Mouse (Mus musculus) frontal cortex, postnatal 10 days (tissue): ENCODE data around the gene Erich2.

ENCODE experiments used
- DNase-seq, 2 experiments: peaks; one replicate each; pipeline ENCODE4 v3.0.0; 2022; ENCODE audit warnings: low spot score in 2 of 2, mixed read lengths in 1 of 2

Erich2 gene

DNA sequence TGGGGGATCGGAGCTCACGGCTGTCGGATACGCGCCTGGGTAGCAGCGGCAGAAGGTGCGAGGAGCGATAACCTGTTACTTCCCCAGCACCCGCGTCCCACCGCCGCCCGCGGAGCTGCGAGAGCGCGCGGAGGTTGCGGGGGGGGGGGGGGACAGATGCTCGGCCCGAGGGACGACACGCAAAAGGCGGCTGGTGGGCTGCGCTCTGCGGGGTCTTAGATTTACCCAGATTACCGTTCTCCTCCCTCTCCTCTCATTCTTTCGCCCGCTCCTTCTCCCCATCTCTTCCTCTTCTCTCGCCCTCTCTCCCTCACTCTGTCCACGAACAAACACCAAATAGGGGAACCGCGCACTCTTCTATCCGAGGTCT lies 54.0 kb downstream of the Erich2 start:
- DNase-seq, result no peak

DNA sequence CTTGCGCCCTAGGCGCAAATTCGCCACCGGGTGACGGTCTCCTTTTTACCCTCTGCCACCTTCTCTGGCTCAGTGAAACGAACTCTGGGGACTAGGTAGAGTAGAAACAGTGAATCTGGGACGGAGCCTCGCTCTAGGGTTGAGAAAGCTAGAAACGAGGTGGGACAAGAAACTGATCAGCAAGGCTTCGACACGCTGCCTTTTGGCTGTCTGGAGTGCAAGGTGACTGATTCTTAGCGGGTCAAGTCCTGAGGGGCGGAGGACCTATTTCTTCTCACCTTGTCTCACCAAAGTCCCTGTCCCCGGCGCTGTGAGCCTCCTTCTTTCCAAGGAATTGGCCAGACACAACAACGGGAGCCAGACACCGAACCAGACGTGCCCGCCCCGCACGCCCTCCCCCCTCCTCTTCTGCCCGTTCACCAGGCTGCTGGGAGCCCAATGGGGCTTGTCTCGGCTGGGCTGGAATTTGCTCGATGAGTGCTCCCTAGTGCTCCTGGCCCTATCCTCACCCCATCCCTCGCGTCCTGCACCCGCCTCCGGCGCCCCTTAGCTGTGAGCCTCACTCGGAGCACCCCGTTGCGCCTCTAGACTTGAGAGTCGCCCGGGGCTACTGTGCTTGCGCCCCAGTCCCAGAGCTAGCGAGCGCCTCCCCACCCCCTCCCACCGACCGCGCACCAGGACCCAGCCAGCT lies 54.5 kb downstream of the Erich2 start:
- DNase-seq, result no peak

DNA sequence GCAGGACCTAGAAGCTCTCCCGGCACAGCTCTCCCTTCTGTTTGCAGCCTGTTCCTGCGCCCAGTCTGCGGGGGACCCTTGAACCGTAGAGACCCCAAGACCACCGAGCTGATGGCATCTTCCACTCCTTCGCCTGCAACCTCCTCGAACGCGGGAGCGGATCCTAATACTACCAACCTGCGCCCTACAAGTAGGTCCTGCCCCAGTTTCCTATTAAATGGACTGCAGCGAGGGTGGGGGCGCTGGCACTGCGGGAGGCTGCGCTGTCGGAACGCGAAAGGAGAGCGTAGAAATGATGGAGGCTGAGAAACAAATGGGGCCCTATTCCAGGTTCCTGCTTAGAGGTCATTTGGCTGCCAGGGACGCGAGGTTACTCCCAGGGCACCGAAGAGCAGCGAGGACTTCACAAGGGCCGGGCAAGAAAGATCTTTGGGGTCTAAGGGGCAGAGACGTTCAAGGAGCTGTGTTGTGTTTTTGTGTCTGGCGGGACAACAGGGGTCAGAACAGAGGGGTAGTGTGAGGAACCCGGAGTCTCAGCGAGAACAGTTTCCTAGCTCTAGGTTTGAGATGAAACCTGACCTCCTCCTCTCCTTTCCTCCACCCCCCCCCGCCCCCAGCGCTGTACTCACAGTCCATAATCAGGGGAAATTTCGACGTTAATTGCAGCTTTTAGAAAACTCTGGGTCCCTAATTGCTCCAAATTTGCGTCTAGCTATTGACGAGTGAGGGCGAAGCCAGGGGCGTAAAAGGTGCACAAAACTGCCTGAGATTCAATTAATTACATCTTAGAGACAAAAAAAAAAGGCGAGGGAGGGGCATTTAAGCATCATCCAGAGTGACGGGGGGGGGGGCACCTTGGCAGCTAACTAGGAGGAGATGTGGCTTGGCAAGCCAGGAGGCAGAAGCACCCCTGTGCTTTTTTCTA lies 55.4 kb downstream of the Erich2 start:
- no peak for DNase-seq

DNA sequence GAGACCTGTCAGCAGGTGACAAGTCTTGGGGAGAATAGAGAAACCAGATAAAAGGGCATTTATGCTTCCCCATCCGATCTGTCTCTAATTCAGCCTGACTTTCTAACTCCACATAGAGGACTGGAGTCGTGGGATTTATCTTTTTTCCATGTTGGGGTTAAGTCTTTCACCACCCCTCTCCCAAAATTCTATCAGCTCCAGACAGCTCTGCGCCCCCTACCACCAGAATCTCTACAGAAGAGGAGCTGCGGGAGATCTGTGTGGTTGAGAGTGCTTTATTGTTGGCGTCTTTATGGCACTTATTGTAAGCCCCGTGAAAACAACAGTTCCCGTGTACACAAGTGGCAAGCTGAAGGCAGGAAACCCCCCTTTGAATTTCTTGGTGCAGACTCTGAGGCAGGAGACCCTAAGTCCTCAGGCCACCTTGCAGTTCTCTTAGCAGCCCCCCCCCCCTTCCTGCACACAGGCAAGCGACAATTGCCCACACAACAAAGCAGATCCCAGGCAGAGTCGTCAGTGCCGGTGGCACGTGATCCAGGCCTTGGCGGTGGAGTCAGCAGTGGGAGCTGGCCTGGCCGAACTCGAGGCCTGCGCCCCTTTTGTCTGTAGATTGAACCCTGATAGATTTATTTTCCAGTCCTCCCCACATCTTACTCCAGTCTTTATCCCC lies 56.2 kb downstream of the Erich2 start:
- no peak for DNase-seq

DNA sequence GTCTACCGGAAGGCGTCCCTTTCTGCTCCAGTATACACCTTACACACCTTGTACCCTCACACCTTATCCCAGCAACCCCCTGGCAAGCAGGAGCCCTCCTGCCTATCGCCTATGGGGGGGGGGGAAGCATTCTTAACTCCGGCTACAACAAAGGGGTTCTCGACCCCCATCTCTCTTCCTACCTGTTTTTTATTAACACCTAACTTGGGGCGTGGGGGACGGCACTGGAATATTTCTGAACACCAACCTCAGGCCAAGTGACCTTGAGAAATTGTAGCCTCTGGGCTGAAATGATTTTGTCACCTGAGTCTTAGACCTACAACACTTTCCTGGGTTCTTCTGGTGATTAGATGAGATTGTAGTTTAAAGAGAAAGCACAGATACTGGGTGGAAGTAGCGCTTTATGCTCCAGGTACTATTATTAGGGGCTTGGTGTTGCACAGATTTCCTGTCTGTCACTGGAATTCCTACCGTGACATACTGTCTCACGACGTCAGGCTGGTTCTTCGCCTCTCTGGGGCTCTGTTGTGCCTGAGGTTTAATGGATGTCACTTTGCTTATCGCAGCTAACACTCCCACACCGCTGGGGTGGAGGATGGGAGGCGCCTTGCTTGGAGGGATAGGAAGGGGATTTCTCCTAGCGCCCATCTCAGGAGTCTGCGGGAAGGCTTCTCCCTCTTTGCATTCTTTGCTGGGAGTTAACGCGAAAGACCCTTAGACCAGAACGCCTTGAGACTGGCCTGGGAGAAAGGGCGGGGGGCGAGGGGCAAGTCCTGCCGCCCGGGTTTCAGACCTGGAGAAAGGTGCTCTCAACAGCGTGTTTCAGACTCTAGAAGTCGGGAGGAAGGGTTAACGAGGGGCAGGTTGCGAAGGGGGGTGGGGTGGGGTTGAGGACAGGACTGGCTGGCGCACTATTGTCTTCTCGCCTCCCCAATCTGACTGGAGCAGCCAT lies 57.3 kb downstream of the Erich2 start:
- DNase-seq, result no peak

DNA sequence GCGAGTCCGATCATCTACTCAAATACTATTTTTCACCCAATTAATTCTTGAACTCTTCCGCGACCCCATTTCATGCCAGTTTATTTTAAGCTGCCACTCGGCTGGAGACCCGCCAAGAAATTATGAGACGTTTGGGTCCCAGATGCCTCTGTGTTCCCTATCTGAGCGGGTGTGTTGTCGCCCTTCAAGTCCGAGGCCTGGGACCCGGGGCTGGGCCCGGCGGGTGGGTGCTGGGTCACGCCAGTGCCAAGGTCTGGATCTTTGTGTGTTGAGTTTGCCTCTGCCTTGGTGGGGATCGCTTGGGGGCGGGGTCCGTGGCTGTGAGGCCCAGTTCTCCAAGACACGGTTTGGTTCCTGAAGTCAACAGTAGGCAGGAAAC lies 58.0 kb downstream of the Erich2 start:
- DNase-seq, result no peak

DNA sequence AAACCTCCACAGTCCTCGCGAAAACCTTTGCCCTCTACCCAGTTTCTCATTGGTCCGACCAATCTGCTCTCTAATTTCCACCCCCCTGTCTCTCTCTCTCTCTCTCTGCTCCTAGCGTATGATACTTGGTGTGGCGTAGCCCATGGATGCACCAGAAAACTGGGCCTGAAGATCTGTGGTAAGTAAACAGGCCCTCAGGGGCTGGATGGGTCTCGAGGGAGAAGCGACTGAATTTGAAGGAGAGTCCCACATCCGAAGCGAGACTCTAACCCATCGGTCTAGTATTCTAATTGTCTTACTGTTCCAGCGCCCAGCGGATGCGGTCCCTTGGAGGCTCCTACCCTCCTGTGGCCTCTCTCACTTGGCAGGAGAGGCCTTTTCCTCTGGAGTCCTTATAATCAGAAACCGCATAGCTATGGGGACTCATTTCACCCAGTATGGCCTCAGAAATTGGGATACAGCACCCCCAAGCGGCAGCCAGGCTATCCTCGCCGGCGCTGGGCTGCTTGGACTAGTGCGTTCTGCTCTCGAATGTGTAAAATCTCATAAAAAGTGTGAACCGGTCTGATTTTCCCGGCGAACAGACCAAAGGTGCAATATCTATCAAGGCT lies 58.6 kb downstream of the Erich2 start:
- peak in 1 of 2 experiments; percentile 64 for DNase-seq

DNA sequence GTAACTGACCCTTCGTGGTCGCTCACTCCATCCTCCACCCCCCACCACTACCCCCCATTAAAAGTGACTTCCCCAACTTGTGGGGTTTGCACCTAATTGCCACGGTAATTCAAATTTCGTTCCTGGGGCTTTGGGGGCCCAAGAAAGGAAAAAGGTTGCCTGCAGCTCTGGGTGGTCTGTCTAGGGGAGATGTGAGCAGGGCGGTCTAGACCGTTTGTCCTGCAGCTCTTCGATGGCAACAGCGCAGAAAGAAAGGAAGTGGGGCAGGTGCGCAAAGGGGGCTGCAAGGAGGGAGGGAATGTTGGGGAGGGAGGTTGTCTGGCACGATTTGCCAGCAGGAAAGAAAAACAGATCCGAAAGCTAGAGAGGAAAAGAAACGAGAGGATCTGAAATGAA lies 59.1 kb downstream of the Erich2 start:
- DNase-seq, result no peak

DNA sequence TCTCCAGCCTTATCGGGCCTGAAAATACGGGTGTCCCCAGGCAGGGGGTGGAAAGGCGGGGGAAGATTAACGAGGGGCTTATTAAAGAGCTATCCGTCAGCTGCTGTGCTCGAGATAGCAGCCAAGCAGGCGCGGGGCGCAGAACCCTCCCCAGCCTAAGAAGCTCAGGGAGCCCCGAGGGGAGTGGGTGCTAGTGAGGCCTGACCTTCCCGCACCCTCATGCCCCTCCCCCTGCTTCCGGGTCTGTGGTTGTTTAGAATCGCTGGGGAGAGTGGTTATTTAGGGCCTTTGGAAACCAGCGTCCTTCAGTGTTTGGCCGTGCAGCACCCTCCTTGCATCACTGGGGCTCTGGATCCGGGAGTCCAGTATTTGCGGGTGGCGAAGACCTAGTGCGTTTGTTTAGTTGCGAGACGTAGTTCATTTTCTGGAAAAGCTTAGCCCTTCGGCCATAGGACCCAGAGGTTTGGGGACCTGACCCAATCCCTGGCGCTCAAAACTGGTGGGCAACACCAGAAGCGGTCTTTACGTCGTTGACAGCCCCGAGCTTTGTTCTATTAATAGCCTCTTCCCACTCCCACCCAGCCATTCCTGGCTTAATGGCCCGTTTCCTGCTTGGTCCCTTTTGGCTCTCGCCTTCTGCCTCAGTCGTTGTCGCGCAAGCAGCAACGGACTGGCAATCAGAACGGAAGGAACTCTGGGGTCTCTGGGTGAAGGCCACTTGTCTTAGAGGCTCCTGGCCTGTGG lies 59.8 kb downstream of the Erich2 start:
- DNase-seq, result no peak

DNA sequence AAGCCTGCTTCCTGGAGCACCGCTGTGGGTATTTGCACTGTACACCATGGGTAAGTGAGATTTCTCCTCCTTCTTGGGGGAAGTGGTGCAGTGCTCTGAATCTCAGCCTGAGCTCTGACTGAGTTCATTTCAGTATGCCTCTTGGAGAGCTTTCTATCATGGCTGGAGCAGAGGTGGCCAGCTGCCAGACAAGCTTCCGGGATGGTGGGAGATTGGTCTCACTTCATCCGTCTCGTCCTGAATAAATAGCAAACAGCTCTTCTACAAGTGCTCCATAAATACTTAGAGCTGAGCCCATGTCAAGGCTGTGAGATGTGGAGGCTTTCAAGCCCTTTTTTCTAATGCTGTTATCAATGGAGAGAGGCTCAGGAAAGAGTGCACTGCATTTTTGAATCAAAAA lies 63.1 kb downstream of the Erich2 start:
- DNase-seq, result no peak

DNA sequence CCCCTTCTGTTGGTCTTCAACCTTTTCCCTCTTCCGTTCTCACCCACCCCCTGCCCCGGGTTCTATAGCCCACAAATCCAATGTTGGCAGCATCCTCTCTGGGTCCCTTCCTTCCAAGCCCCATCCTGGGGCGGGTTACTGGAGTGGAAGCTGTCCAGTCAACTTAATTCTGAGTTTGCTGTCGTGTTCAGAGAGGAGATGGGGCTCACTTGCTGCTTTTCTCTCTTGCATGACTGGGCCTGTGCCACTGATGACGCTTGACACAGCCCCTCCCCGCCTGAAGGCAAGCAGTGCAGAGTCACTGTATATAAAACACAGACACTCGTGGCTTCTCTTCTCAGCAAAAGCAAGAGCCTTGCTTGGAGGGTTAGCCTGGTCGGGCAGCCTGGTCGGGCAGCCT lies 63.6 kb downstream of the Erich2 start:
- no peak for DNase-seq

DNA sequence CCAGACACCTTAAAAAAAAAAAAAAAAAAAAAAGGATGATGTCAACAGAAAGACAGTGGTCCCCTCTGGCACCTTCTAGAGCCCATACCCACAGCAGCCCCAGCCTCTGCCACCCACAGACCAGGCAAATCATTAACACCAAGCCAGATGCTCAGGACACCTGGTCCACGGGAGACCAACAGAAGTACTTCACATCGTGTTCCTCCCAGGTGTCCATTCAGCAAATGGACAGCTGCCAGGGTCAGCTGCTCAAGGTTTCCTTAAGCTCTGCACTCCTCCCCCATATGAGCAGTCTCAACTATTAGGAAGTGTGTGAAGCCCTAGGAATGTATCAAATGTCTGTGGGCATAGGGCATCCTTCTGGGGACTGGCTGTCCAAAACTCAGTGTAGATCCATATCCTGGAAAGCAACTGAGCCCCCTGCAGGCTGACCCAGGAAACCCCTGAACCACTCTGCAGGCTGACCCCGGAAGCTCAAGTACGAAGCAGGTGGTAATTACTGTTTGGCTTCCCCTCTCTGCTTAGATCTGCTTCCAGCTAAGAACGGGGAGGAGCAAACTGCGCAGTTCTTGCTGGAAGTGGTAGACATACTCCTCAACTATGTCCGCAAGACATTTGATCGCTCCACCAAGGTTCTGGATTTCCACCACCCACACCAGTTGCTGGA lies 65.1 kb downstream of the Erich2 start:
- DNase-seq, result no peak

DNA sequence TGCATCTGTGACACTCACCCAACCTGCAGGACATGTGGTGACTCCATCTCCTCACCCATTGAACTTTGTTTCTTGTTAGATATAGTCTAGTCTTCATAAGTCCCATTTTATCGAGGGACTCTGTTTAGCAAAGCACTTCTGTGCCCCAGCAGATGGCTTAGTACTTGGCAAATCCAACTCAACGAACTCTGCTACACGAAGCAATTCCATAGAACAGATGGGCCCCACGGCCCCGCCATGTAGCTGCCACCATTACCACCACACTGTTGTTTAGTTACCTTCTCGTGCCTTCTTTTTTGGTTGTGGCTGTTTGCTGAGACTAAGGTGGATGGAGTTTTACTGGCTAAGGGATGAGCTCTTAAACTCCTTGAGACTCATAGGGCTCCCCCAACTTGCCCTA lies 79.6 kb downstream of the Erich2 start:
- DNase-seq, result no peak
